Mouse (Mus musculus) kidney, postnatal 36 days (tissue): ENCODE measurements around the gene Fancg.

ENCODE experiments used
- DNase-seq, 2 experiments: peaks; one replicate each; pipeline ENCODE4 v3.0.0; 2021 to 2022; ENCODE audit warnings: mixed read lengths in 2 of 2

Fancg gene

GRCm38 (mm10) chr4:43010161-43011038, at the start of gene Fancg:
Gene Fancg, minus strand, starts transcription at chr4:43010506.
- peak; percentile 88 to 92 for DNase-seq

- no peak for DNase-seq
Observed at GRCm38 (mm10) chr4:43059697-43060096, 49.4 kb upstream of the Fancg start.

GRCm38 (mm10) chr4:43058753-43059654, 48.7 kb upstream of the Fancg start, which contains the start of gene Unc13b:
Gene Unc13b, plus strand, starts transcription at chr4:43058953.
- DNase-seq = peak; percentile 96 to 98

GRCm38 (mm10) chr4:43058392-43058752, 48.1 kb upstream of the Fancg start:
- no peak for DNase-seq

- no peak for DNase-seq
Observed at GRCm38 (mm10) chr4:43057654-43058053, 47.3 kb upstream of the Fancg start.

- peak; percentile 75 to 77 for DNase-seq
Observed at GRCm38 (mm10) chr4:43052627-43053026, 42.3 kb upstream of the Fancg start.

GRCm38 (mm10) chr4:43047231-43047630, 36.9 kb upstream of the Fancg start:
- peak; percentile 81 to 90 for DNase-seq

GRCm38 (mm10) chr4:43046607-43047006, 36.3 kb upstream of the Fancg start:
- no peak for DNase-seq

- peak; percentile 100 for DNase-seq
Observed at GRCm38 (mm10) chr4:43045659-43046302, 35.5 kb upstream of the Fancg start, which contains the start of gene Fam214b. Gene Fam214b, minus strand, starts transcription at chr4:43046220.

GRCm38 (mm10) chr4:43045285-43045658, 35.0 kb upstream of the Fancg start:
- DNase-seq = peak in 1 of 2 experiments; percentile 63

GRCm38 (mm10) chr4:43044673-43045072, 34.4 kb upstream of the Fancg start:
- peak; percentile 57 to 75 for DNase-seq

GRCm38 (mm10) chr4:43043644-43044357, 33.5 kb upstream of the Fancg start:
- DNase-seq = peak; percentile 77 to 81

- DNase-seq = no peak
Observed at GRCm38 (mm10) chr4:43040881-43041547, 30.7 kb upstream of the Fancg start.

- peak; percentile 99 for DNase-seq
Observed at GRCm38 (mm10) chr4:43040114-43040572, 29.8 kb upstream of the Fancg start.

GRCm38 (mm10) chr4:43039609-43040008, 29.3 kb upstream of the Fancg start:
- peak in 1 of 2 experiments; percentile 7 for DNase-seq

GRCm38 (mm10) chr4:43038567-43039495, 28.5 kb upstream of the Fancg start:
- DNase-seq = peak; percentile 46 to 52

- no peak for DNase-seq
Observed at GRCm38 (mm10) chr4:43037860-43038566, 27.7 kb upstream of the Fancg start.

- no peak for DNase-seq
Observed at GRCm38 (mm10) chr4:43036356-43036755, 26.1 kb upstream of the Fancg start.

- DNase-seq = no peak
Observed at GRCm38 (mm10) chr4:43035851-43036250, 25.5 kb upstream of the Fancg start.

GRCm38 (mm10) chr4:43033481-43033880, 23.2 kb upstream of the Fancg start:
- no peak for DNase-seq
